Mouse (Mus musculus): ENCODE measurements around the gene Cdk5rap1.
"Not testable (repeated sequence)": the region's sequence is repeated elsewhere in the genome, so short reads cannot be mapped to it uniquely, and the experiment has no call there.

DNA sequence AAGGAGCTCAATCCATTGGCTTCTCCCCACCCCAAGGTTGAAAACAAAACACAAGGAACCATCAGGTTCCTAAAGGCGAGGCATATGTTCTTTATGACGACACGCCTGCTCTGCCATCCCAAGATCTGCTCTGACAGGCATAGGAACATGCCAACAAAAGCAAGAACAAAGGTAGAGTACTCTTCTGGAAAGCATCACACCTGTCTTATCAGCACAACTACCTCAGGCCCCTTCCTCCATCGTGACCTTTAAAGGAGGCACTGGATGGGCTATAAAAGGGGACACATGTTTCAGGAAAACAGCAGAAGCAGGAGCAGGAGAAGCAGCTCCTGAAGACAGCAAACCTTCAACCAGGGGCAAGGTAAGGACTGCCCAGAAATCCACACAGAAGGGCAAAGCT lies 65.9 kb downstream of the Cdk5rap1 start, which contains the start of gene Bpifb9b:
- not testable (repeated sequence) for TF ChIP-seq CTCF (conservative IDR thresholded peaks at IDR 0.05 in 1 of 2, IDR thresholded peaks at IDR 0.05 in 1 of 2; ENCODE audit: low read depth in 2 of 2, low read length in 2 of 2); BHLHE40 (IDR thresholded peaks at IDR 0.05; ENCODE audit: low read depth, low read length)
